Mouse (Mus musculus) frontal cortex, postnatal 36 days (tissue): ENCODE measurements around the gene Pak1.
A peak's percentile ranks its signal among the peaks of the same experiment; 100 is the strongest.

Source experiments
- DNase-seq, 2 experiments: peaks; one replicate each; pipeline ENCODE4 v3.0.0; 2022; ENCODE audit warnings: low spot score in 2 of 2

Pak1 gene

DNA sequence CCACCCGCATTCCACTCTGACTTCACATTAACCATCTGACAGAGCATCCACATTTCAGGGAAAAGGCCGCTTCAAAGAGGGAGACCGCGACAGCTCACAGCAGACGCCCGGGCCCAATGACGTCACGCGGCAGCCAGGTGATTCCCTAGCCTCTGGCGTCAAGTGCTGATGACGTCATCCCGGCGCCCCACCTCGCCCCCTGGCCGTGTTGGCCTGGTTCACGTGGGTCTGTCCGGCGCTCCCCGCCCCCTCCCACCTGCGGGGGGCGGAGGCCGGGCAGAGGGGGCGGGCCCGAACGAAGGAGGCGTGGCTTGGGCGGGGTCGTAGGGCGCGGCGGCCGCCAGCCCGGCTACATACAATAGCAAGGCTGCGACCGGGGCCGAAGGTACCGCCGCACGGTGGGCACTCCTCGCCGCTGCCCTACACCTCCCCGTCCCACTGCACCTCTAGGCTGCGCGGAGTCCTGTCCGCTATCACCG, at the start of gene Pak1:
Gene Pak1 (plus strand): TSS at position 352 of the 479 bp plus-strand sequence.
- DNase-seq, result peak; percentile 81 to 82

DNA sequence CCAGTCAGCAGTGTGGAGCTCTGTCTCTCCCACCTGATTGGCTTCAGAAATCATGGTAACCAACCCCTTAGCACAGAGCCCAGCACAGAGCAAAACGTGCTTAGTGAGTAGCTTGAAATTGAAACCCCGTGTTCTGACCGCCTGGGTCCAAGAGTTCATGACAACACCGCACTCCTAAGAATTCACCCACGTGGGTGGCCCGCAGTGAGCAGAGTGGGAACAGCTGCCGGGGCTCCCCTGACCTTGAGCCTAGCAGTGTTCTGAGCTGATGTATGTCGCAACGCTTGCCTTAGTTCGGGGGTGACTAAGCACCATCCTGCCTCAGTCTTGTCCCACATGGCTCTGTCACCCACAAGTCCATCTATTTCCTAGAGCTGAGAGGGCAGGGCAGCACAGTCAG, 47.4 kb upstream of the Pak1 start:
- no peak for DNase-seq

GRCm38 (mm10) chr7:97741756-97742291, 46.5 kb upstream of the Pak1 start:
- DNase-seq, result no peak

GRCm38 (mm10) chr7:97745299-97745698, 43.0 kb upstream of the Pak1 start:
- DNase-seq, result peak; percentile 61 to 64

GRCm38 (mm10) chr7:97747176-97747707, 41.1 kb upstream of the Pak1 start:
- DNase-seq, result no peak

GRCm38 (mm10) chr7:97747787-97748497, 40.4 kb upstream of the Pak1 start:
- peak; percentile 82 to 85 for DNase-seq

DNA sequence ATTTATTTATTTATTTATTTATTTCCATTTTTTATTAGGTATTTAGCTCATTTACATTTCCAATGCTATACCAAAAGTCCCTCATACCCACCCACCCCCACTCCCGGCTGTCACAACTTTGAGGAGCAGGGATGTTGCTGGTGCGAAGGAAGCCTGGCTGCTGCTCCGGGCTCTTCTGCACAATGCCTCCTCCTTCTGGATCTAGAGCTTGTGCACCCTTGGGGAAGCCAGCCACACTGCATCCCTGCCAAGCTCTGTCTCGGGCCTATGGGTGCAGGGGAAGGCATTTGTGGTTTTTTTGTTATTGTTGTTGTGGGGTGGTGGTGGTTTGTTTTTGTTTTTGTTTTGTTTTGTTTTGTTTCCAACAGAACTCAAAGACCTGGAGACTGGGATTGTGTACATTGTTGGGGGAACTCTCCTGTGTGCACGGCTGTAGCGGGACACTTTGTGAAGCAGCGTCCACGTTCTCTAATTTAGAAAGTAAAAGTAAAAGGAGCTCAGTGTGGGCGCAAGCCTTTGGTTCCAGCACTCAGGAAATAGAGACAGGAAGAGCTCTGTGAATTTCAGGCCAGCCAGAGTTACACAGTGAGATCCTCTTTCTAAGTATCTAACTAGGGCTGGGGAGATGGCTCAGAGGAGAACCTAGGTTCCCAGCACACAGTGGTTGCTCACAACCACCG, 39.7 kb upstream of the Pak1 start:
- DNase-seq, result peak in 1 of 2 experiments; percentile 31

GRCm38 (mm10) chr7:97749207-97750190, 38.8 kb upstream of the Pak1 start:
- DNase-seq, result no peak

- peak; percentile 45 for DNase-seq
Measured at GRCm38 (mm10) chr7:97756967-97757881, 31.1 kb upstream of the Pak1 start.

GRCm38 (mm10) chr7:97764591-97764990, 23.8 kb upstream of the Pak1 start:
- DNase-seq, result no peak

DNA sequence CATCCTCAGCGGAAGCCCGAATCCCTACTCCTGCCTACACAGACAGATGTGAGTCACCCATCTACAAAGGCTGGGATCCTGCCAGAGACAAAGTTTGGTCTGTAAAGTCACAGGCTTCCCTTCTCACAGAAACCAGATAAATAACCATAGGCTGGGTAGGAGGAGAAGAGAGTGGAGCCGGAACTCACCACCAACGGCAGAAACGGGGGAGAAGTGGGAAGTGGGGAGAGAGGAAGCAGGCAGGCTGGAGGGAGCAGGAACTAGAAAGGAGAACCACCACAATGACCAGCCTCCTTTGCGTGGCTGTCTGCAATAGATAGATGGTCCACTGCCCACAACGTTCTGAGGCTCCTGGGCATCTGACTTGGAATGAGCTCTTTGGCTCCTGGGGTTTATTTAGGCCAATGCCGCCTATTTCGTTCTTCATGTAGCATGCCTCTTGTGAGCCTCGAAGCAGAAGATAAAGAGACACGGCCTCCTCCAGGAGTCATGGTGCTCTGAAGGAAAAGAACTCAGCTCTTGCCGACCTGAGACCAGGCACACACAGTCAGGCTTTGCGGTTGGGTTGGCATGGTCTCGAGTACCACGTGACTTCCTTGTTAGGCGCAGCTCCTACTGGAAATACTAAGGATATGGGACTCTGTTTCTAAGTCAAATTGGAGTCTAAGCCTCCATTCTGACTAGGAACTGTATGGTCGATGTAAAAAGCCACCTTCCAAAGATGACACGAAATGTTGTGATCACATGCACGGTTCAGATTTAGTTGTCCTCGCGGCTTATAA, 23.0 kb upstream of the Pak1 start:
- DNase-seq, result peak; percentile 72 to 79

- no peak for DNase-seq
Measured at GRCm38 (mm10) chr7:97765963-97766347, 22.4 kb upstream of the Pak1 start.

- no peak for DNase-seq
Measured at GRCm38 (mm10) chr7:97766406-97767166, 21.8 kb upstream of the Pak1 start.

DNA sequence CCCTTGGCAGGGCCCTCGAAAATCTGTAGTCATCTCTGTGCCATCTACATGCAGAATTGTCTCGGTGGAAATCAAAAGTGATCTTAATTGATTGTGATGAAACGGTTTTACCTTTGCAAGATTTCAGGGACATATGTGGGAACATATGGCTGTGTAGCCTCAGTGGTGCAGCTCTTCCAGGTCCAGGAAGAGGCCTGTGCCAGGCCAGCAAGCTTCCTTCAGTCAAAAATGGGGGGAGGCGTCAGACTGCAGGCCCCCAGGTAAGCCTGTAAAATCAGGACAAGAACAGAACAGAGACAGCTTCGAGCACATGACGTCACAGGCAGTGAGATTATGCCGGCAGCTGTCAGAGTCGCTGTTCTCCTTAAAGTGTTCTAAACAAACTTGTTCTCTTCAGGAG, 20.5 kb upstream of the Pak1 start:
- DNase-seq, result no peak

DNA sequence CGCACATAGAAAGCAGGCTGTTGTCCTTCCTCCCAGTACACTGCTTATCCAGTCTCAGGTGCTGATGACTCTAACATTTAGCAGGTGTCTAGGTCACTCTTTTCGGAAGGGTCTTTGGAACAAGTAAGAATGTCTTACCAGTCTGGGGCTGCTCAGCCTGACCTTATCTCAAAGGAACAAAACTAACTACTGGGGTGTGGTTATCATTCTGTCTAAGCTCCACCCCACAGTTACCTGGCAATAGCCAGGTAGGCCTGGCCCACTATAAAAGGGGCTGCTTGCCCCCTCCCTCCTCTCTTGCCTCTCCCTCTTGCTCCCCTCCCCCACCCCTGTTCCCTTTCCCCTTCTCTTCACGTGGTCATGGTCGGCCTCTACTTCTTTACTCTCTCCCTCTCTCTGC, 19.3 kb upstream of the Pak1 start:
- DNase-seq, result no peak

DNA sequence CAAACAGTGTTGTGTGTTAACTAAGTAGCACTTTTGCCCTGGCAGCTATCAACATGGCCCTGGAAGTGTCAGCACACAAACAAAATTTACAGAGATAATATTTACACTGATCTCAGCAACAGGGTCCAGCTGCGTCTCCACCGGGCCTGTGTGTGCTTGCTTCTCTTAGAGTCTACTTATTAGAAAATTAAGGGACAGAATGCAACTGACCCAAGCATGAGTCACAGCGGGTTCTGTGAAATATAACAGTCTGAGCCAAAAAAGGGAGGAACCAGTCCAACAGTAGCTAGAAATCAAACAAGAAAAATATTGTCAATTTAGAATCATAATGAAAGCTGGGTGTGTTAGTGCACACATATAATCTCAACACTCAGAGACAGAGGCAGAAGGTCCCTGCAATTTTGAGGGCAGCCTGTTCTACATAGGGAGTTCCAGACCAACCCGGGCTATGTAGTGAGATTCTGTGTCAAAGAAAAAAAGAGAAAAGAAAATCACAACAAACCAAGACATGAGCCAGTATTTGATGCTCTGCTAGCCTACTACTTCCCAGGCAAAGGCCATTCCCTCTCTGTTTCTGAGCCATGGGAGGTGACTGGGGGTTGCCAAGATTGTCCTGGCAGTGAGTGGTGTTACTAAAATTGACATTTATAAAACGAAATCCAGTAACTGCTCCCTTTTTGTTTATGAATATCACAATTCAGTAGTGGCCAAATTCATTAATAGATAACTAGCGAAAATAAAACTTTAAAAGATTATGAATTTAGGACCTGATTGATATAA, 17.3 kb upstream of the Pak1 start:
- no peak for DNase-seq

DNA sequence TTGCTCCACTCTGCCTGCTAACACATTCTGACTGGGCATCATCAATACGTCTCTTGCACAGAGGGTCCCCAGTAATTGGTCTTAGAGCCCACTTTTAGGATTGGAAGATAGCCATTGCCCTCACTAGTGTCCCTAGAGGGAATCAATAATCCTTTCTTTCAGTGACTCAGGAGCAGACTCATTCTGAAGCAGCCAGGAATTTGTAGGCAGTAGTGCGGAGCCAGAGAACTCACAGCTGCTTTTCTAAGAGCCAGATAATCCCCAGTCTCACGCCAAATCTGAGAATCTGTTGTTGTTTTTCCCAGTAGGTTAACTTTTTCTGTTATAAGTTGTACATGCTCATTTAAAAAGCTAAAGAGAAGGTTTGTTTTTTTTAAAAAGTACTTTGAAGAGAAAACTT, 13.0 kb upstream of the Pak1 start:
- no peak for DNase-seq

GRCm38 (mm10) chr7:97775923-97776322, 12.4 kb upstream of the Pak1 start:
- no peak for DNase-seq
